Mouse (Mus musculus): ENCODE data around the gene Fzd9. TPM values are rescaled to one million over a fixed set of nuclear protein-coding genes. Genes with fewer than 3 reads are reported as not detected.

Fzd9 gene
- polyA plus RNA-seq, 1 experiment from 2014 or later, result 12.2 TPM

GRCm38 (mm10) chr5:135216871-135217270 is 34.2 kb downstream of the Fzd9 start:
- H3K9me3 ChIP-seq, result no peaks in the 10 kb centered on the region
- no peak overlapping the region for H3K27ac ChIP-seq (replicated peaks)
- H3K36me3 ChIP-seq, result peaks cover 96% of the 10 kb centered on the region
- H3K27me3 ChIP-seq, result no peaks in the 10 kb centered on the region
- ATAC-seq (ENCODE audit: low FRiP score, low read depth), result no peak
- no peaks in the 10 kb centered on the region for H3K4me1 ChIP-seq
- WGBS, result 95% methylated on average over 6 of the region's 6 CpGs
- no peak overlapping the region for H3K4me3 ChIP-seq
- H3K9ac ChIP-seq (replicated peaks), result no peak overlapping the region
- H3K4me2 ChIP-seq (replicated peaks), result no peak overlapping the region

- no peaks in the 10 kb centered on the region for H3K27me3 ChIP-seq
- H3K4me1 ChIP-seq, result no peaks in the 10 kb centered on the region
- H3K9me3 ChIP-seq, result 0 out of 2 replicates have a peak, but pooled peaks cover 2% of the 10 kb centered on the region
- no peak overlapping the region for H3K9ac ChIP-seq (replicated peaks)
- no peak overlapping the region for H3K4me2 ChIP-seq (replicated peaks)
- no peak overlapping the region for H3K4me3 ChIP-seq
- ATAC-seq (ENCODE audit: low FRiP score, low read depth), result no peak
- 96% methylated on average over 1 of the region's 1 CpGs for WGBS
- H3K27ac ChIP-seq (replicated peaks), result no peak overlapping the region
- H3K36me3 ChIP-seq, result peaks cover 86% of the 10 kb centered on the region
Observed at GRCm38 (mm10) chr5:135208197-135208596, 42.8 kb downstream of the Fzd9 start.

GRCm38 (mm10) chr5:135202763-135203162 is 48.3 kb downstream of the Fzd9 start:
- Histone ChIP-seq H3K4me2 (replicated peaks) (no peak overlapping the region), H3K27ac (replicated peaks) (no peak overlapping the region), H3K4me3 (no peak overlapping the region), H3K27me3 (no peaks in the 10 kb centered on the region), H3K9ac (replicated peaks) (no peak overlapping the region), H3K36me3 (peaks cover 81% of the 10 kb centered on the region), H3K9me3 (no peaks in the 10 kb centered on the region), H3K4me1 (no peaks in the 10 kb centered on the region)
- 88% methylated on average over 3 of the region's 3 CpGs for WGBS
- ATAC-seq (ENCODE audit: low FRiP score, low read depth), result no peak

Small RNAs within 50 kb of the gene (microRNA-seq; reads per million reads assigned to microRNA genes)
- not detected for gene Gm25315

Other genes starting within 250 kb of the Fzd9 start
- gene Abhd11, start 242.1 kb downstream of the Fzd9 start, polyA plus RNA-seq (2016; fragmentation: Nextera tagmentation; extraction: Ambion mirVana), result 39.1 and 41.4 TPM in 2 replicates
- gene Stx1a, start 227.7 kb downstream of the Fzd9 start, polyA plus RNA-seq (2016; fragmentation: Nextera tagmentation; extraction: Ambion mirVana), result 27.8 and 29.3 TPM in 2 replicates
- 27.6 and 28.3 TPM in 2 replicates for gene Dnajc30, start 187.0 kb downstream of the Fzd9 start, polyA plus RNA-seq (2016; fragmentation: Nextera tagmentation; extraction: Ambion mirVana)
- gene Bud23, start 186.3 kb downstream of the Fzd9 start, polyA plus RNA-seq (2016; fragmentation: Nextera tagmentation; extraction: Ambion mirVana), result 118 and 119 TPM in 2 replicates
- gene Vps37d, start 173.0 kb downstream of the Fzd9 start, polyA plus RNA-seq (2016; fragmentation: Nextera tagmentation; extraction: Ambion mirVana), result 28.2 and 32.1 TPM in 2 replicates
- 2.0 and 2.1 TPM in 2 replicates for gene Mlxipl, start 161.3 kb downstream of the Fzd9 start, polyA plus RNA-seq (2016; fragmentation: Nextera tagmentation; extraction: Ambion mirVana)
- gene Tbl2, start 101.6 kb downstream of the Fzd9 start, polyA plus RNA-seq (2016; fragmentation: Nextera tagmentation; extraction: Ambion mirVana), result 26.3 and 26.5 TPM in 2 replicates
- 46.8 and 49.6 TPM in 2 replicates for gene Bcl7b, start 82.9 kb downstream of the Fzd9 start, polyA plus RNA-seq (2016; fragmentation: Nextera tagmentation; extraction: Ambion mirVana)
- gene Baz1b, start 64.0 kb downstream of the Fzd9 start, polyA plus RNA-seq (2016; fragmentation: Nextera tagmentation; extraction: Ambion mirVana), result 68.1 and 70.4 TPM in 2 replicates
- not detected in 2 replicates for gene Fkbp6, start 98.8 kb upstream of the Fzd9 start, polyA plus RNA-seq (2016; fragmentation: Nextera tagmentation; extraction: Ambion mirVana)
- not detected in 2 replicates for gene Trim50, start 102.1 kb upstream of the Fzd9 start, polyA plus RNA-seq (2016; fragmentation: Nextera tagmentation; extraction: Ambion mirVana)
- 35.3 and 36.9 TPM in 2 replicates for gene Nsun5, start 118.7 kb upstream of the Fzd9 start, polyA plus RNA-seq (2016; fragmentation: Nextera tagmentation; extraction: Ambion mirVana)
- 20.9 and 24.9 TPM in 2 replicates for gene Pom121, start 143.3 kb upstream of the Fzd9 start, polyA plus RNA-seq (2016; fragmentation: Nextera tagmentation; extraction: Ambion mirVana)

All from midbrain, embryonic 12.5 days (tissue).